Mouse (Mus musculus) spleen, adult 2 months (tissue): Measurements from ENCODE around the gene Pnkd. TPM values are rescaled to one million over a fixed set of nuclear protein-coding genes. Genes with fewer than 3 reads are reported as not detected.
"Not testable (repeated sequence)": the region's sequence is repeated elsewhere in the genome, so short reads cannot be mapped to it uniquely, and the experiment has no call there.

ENCODE experiments used
- DNase-seq, 2 experiments: peaks; one replicate each; pipeline versions ENCODE4 v3.0.0 to v3.0.0-alpha.2; 2012 to 2021; ENCODE audit warnings: low spot score in 2 of 2, low read depth in 1 of 2
- H3K27ac ChIP-seq: fragments of 200-500 bp; 2 replicates; pipeline ENCODE4 v1.5.1; 2012; ENCODE audit warnings: low read length, inconsistent platforms; ENCODE audit not compliant: insufficient read depth
- H3K27me3 ChIP-seq: fragments of 200-500 bp; 2 replicates; pipeline ENCODE4 v1.6.1; 2012; ENCODE audit warnings: mild to moderate bottlenecking, moderate library complexity, low read length, inconsistent platforms; ENCODE audit not compliant: control insufficient read depth, insufficient read depth
- H3K36me3 ChIP-seq: fragments of 200-500 bp; 2 replicates; pipeline ENCODE4 v1.6.1; 2012; ENCODE audit warnings: mild to moderate bottlenecking, low read length, inconsistent platforms; ENCODE audit not compliant: control insufficient read depth, insufficient read depth
- H3K4me1 ChIP-seq: fragments of 200-500 bp; 2 replicates; pipeline ENCODE4 v1.6.1; 2011; ENCODE audit warnings: inconsistent platforms; ENCODE audit not compliant: control insufficient read depth, insufficient read depth, insufficient read length
- H3K4me3 ChIP-seq: fragments of 200-500 bp; 2 replicates; pipeline ENCODE4 v1.5.1; 2011; ENCODE audit warnings: mild to moderate bottlenecking, inconsistent platforms; ENCODE audit not compliant: insufficient read depth, insufficient read length; ENCODE audit errors: extremely low read depth
- CTCF ChIP-seq: fragments of 200-500 bp; IDR thresholded peaks from 2 replicates; pipeline ENCODE4 v1.5.1; 2011; ENCODE audit warnings: mild to moderate bottlenecking, inconsistent platforms; ENCODE audit not compliant: insufficient read depth, insufficient read length, insufficient replicate concordance; ENCODE audit errors: extremely low read depth
- POLR2A ChIP-seq: fragments of 200-500 bp; IDR thresholded peaks from 2 replicates; pipeline ENCODE4 v1.6.1; 2011; ENCODE audit warnings: low read depth, low read length, inconsistent platforms
- WGBS: fragments of 180-500 bp; shearing (Covaris S2); methylation state at CpG from one replicate; pipeline ENCODE4 v1.1.7; 2018; 5-methylcytosine and 5-hydroxymethylcytosine counted together
- polyA plus RNA-seq: library from polyadenylated mRNA; depleted of rRNA; stranded (reverse); fragments of >200 nt; gene quantifications from 2 replicates; pipeline ENCODE4 v1.2.3, GENCODE M21; 2012

Gene Pnkd
- polyA plus RNA-seq, 1 experiment: 33.8 TPM

DNA sequence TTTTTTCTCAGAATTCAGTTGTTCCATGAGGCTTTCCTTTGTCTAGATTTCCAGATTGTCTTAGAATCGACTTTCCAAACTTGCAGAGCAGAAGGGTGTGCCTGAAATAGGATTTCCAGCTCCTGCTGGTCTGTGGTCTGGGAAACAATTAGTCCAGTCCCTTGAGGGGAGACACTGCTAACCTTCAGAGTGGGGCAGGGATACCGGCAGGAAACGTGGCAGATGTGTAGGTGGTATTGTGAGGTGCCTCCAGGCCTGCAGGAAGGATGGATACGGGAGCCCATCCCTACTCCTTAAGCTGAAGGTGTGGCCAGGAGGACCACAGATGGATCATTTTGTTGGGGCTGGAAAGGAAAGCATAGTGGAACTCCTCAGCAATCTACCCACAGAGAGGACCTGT, 50.3 kb downstream of the Pnkd start:
- no peak overlapping the region for H3K4me3 ChIP-seq
- H3K27ac ChIP-seq: no peak overlapping the region
- no peak for TF ChIP-seq POLR2A
- TF ChIP-seq CTCF: no peak
- H3K36me3 ChIP-seq: no peaks in the 10 kb centered on the region
- H3K4me1 ChIP-seq: no peaks in the 10 kb centered on the region; the same call in 1 of the 2 replicates
- 83% methylated on average over 4 of the region's 4 CpGs for WGBS
- no peaks in the 10 kb centered on the region for H3K27me3 ChIP-seq
- no peak for DNase-seq

- no peak for DNase-seq
- WGBS: 80% methylated on average over 6 of the region's 6 CpGs
- no peak overlapping the region for H3K27ac ChIP-seq
- TF ChIP-seq POLR2A (no peak), CTCF (no peak)
- H3K4me3 ChIP-seq: no peak overlapping the region
- no peaks in the 10 kb centered on the region; the same call in 1 of the 2 replicates for H3K4me1 ChIP-seq
- H3K27me3 ChIP-seq: no peaks in the 10 kb centered on the region
- H3K36me3 ChIP-seq: no peaks in the 10 kb centered on the region
These were observed 50.9 kb downstream of the Pnkd start for GRCm38 (mm10) chr1:74335436-74336170.

- no peaks in the 10 kb centered on the region for H3K27me3 ChIP-seq
- H3K4me1 ChIP-seq: no peaks in the 10 kb centered on the region; the same call in 1 of the 2 replicates
- WGBS: 93% methylated on average over 3 of the region's 3 CpGs
- no peak overlapping the region for H3K4me3 ChIP-seq
- DNase-seq: no peak
- no peaks in the 10 kb centered on the region for H3K36me3 ChIP-seq
- TF ChIP-seq CTCF (no peak), POLR2A (no peak)
- H3K27ac ChIP-seq: no peak overlapping the region
These were observed 52.6 kb downstream of the Pnkd start for GRCm38 (mm10) chr1:74337241-74337771.

DNA sequence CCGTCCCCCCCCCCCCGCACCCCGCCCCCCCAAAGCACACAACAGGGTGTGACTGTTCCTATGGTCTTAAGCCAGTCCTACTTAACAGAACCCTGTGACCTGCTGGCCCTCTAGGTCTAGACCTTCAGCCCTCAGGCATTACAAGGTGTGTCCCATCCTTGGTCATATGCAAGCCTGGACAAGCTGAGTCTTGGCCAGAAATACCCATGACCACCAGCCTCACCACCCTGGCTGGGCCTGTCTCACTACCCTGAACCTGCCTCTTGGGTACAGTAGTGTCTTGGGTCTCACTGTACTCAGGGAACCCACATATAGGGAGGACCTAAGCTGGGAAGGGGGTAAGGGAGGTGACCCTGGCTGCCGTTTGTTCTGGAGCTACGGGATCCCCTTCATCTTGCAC, 53.3 kb downstream of the Pnkd start:
- Histone ChIP-seq H3K36me3 (no peaks in the 10 kb centered on the region), H3K27ac (no peak overlapping the region), H3K4me3 (no peak overlapping the region), H3K4me1 (no peaks in the 10 kb centered on the region; the same call in 1 of the 2 replicates), H3K27me3 (no peaks in the 10 kb centered on the region)
- 94% methylated on average over 5 of the region's 5 CpGs for WGBS
- DNase-seq: no peak
- TF ChIP-seq POLR2A: no peak
- no peak for TF ChIP-seq CTCF

GRCm38 (mm10) chr1:74338626-74339025, 53.9 kb downstream of the Pnkd start:
- DNase-seq: no peak
- Histone ChIP-seq H3K27me3 (no peaks in the 10 kb centered on the region), H3K4me3 (no peak overlapping the region), H3K27ac (no peak overlapping the region), H3K36me3 (no peaks in the 10 kb centered on the region), H3K4me1 (no peaks in the 10 kb centered on the region)
- no peak for TF ChIP-seq POLR2A
- no peak for TF ChIP-seq CTCF
- 55% methylated on average over 4 of the region's 4 CpGs for WGBS

GRCm38 (mm10) chr1:74339917-74340316, 55.2 kb downstream of the Pnkd start:
- DNase-seq: no peak
- H3K36me3 ChIP-seq: no peaks in the 10 kb centered on the region
- no peak overlapping the region for H3K4me3 ChIP-seq
- TF ChIP-seq CTCF: no peak
- TF ChIP-seq POLR2A: no peak
- no peaks in the 10 kb centered on the region for H3K27me3 ChIP-seq
- H3K27ac ChIP-seq: no peak overlapping the region
- no peaks in the 10 kb centered on the region for H3K4me1 ChIP-seq
- WGBS: 91% methylated on average over 9 of the region's 9 CpGs

DNA sequence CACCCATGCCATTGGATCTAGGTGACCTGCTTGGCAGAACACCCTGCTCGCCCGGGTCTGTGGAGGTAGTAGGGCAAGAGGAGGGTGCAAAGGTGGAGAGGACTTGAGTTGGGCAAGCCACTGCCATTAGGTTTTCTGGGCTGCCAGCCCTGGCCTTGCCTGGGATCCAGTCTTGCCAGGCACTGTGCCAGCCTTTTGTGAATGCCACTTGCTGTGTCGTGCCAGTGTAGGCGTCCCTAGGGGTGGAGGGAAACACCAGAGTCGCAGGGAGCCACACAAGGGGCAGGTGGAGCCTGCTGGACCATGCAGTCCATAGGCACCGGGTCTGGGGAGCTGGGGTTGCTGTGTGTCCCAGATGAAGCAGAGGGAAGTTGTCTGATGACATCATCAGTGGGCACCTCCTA, 55.6 kb downstream of the Pnkd start:
- Histone ChIP-seq H3K4me1 (no peaks in the 10 kb centered on the region), H3K27me3 (no peaks in the 10 kb centered on the region), H3K36me3 (no peaks in the 10 kb centered on the region), H3K27ac (no peak overlapping the region), H3K4me3 (no peak overlapping the region)
- WGBS: 87% methylated on average over 6 of the region's 6 CpGs
- DNase-seq: no peak
- TF ChIP-seq POLR2A (no peak), CTCF (no peak)

- H3K27me3 ChIP-seq, H3K36me3 ChIP-seq, DNase-seq, H3K4me1 ChIP-seq, H3K27ac ChIP-seq, H3K4me3 ChIP-seq: not testable (repeated sequence)
- WGBS: 88% methylated on average over 4 of the region's 4 CpGs
These were observed 56.3 kb downstream of the Pnkd start for GRCm38 (mm10) chr1:74340992-74341391.
